Mouse (Mus musculus): ENCODE data around the gene Hoxb6.

Hoxb6 gene

DNA sequence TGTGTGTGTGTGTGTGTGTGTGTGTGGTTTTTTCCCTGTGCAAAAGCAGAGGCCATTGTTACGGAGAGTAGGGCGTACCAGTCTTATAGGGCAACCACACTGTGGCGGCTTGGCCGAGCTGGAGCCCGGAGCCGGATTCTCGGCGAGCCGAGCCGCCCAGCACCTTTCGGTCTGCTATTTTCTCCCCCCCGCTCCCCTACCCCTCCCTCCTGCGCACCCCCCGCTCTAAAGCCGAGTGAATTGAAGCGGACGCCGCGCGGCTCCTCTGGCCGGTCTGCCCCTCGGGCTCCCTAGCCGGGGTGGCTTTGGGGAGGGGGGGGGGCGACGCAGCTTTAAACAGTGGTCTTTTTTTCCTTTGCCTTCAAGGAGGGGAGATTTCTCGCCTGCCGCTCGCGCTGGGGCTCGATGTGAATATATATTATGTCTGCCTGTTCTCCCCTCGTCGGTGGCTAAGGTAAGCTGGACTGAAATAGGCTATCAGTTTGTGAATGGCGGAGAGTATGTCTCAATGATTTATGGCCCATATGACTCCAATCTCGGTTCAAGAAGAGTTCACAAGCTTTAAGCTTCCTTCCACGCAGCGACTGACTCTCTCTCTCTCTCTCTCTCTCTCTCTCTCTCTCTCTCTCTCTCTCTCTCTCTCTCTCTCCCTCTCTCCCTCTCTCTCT is 48.6 kb downstream of the Hoxb6 start:
- no peak for DNase-seq

GRCm38 (mm10) chr11:96341701-96342575 is 49.7 kb downstream of the Hoxb6 start:
- peak; percentile 34 for DNase-seq

- DNase-seq: no peak
Measured at GRCm38 (mm10) chr11:96342576-96342930, 50.3 kb downstream of the Hoxb6 start.

GRCm38 (mm10) chr11:96343206-96343745 is 51.0 kb downstream of the Hoxb6 start:
- no peak for DNase-seq

DNA sequence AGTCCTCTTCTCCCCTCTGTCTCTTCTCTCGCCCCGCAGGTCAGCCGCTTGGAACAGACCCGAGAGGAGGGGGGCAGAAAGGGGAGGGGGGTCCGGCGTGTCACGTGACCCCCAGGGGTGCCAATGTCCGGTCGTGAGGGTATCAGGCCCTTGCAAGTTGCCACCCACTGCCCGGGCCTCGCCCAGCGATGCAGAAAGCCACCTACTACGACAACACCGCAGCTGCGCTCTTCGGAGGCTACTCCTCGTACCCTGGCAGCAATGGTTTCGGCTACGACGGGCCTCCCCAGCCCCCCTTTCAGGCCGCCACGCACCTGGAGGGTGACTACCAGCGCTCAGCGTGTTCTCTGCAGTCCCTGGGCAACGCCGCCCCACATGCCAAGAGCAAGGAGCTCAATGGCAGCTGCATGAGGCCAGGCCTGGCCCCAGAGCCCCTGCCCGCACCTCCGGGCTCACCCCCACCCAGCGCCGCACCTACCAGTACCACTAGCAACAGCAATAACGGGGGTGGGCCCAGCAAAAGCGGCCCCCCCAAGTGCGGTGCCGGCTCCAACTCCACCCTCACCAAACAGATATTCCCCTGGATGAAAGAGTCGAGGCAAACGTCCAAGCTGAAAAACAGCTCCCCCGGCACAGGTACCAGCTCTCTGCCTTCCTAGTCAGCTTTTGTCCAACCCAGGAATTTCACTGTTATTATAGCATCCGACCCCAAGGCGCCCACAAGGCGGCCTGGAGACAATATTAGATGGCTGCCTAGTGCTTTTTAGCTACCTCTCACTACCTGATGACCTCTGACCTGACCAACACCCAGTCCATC is 52.0 kb downstream of the Hoxb6 start:
- DNase-seq: no peak

DNA sequence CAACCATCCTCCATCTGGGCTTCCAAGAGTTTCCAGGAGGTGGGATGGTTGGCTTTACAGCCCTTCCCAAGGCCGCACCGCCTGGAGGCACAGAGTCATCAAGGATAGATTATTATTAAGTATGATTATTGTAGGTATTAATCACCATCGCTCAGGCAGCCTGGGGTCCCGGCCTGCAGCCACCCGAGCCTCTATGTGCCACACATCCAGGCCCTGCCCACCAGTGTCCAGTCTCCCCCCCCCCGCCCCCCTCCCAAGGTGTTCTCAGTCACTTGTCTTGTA is 52.5 kb downstream of the Hoxb6 start:
- no peak for DNase-seq

GRCm38 (mm10) chr11:96345220-96345892 is 53.1 kb downstream of the Hoxb6 start:
- no peak for DNase-seq

DNA sequence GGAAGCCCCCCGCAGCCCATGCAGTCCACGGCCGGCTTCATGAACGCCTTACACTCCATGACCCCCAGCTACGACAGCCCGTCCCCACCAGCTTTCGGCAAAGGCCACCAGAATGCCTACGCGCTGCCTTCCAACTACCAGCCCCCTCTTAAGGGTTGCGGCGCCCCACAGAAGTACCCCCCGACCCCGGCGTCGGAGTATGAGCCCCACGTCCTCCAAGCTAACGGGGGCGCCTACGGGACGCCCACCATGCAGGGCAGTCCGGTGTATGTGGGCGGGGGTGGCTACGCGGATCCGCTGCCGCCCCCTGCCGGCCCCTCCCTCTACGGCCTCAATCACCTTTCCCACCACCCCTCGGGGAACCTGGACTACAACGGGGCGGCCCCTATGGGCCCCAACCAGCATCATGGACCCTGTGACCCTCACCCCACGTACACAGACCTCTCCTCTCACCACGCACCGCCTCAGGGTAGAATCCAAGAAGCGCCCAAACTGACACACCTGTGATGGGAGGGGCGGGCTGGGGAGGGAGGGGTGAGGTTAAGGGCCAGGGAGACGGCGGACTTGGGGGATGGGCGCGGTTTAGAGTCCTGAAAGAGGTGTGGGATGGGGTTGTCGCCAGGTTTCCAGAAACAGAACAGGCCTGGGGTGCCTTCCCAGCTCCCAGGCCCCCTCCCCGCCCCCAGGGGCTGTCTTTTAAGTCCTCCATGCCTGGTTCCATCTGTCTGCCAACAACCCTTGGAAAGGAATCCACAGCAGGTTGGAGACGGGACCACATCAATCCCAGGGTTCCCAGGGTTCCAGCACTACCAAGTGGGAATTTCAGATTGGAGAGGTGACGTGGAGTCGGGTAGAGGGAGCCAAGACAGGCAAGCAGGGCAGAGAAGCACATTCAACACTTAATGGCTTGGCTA is 53.9 kb downstream of the Hoxb6 start:
- DNase-seq: peak; percentile 36

DNA sequence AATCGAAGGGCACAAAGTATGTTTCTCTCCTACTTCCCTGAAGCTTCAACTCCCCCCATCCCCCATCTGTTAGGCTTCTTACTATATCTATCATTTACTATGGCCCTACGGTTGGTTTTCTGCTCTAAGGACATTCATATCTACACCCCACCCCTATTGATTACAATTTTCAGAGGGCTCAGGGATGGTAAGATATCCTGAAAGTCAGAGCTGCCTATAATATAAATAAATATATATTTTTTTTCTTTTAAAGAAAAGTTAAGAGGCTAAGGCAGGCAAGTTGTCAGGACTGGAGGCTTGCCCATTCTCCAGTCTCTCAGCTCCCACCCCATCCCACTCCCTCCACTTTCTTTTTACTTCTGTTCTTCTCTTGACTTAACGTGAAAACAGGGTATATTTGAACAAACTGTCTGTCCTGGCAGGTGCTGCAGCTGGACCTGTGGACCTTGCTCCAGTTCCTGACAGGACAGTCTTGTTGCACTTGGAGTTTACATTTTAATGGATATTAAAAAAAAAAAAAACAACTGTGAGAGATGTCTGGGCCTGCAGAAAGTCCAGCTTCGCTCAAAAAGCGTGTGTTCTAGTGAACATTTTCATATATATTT is 54.7 kb downstream of the Hoxb6 start:
- no peak for DNase-seq

DNA sequence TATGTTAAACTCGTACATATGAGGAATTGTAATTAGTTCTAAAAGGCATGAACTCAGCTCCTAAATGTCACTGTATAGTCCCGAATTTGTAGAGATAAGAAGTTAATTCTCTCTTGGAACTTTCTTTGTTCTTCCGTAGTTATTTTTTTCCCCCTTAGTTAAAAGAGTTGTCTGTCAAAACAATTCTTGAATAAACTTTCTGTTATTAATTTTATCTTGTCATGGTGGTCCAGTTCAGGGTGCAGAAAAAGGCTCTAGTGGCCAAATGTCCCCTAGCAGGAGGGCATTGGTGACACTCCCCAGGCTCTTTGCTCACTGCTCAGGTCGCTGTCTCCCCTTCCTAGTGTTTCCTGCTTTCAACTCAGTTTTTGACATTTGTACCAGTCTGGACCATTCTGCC is 55.4 kb downstream of the Hoxb6 start:
- DNase-seq: no peak

GRCm38 (mm10) chr11:96348141-96348928 is 56.1 kb downstream of the Hoxb6 start:
- no peak for DNase-seq

DNA sequence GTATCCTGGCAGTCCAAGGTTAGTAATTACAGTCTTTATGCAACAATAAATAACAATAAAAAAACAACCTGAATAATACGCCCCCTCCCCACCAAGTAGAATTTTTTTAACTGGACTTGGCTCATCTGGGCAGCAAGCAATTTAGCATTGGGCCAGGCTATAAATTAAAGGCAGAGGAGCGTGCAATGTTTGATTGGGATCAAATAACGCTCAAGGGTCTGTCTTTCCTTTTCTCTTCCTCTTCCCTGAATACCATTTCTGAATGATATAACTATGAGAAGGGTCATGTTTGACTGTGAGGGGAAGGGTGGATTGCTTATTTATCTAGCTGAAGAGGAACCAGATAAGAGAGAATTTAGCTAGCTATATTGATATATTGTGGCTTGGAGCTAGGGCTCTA is 56.7 kb downstream of the Hoxb6 start:
- no peak for DNase-seq

DNA sequence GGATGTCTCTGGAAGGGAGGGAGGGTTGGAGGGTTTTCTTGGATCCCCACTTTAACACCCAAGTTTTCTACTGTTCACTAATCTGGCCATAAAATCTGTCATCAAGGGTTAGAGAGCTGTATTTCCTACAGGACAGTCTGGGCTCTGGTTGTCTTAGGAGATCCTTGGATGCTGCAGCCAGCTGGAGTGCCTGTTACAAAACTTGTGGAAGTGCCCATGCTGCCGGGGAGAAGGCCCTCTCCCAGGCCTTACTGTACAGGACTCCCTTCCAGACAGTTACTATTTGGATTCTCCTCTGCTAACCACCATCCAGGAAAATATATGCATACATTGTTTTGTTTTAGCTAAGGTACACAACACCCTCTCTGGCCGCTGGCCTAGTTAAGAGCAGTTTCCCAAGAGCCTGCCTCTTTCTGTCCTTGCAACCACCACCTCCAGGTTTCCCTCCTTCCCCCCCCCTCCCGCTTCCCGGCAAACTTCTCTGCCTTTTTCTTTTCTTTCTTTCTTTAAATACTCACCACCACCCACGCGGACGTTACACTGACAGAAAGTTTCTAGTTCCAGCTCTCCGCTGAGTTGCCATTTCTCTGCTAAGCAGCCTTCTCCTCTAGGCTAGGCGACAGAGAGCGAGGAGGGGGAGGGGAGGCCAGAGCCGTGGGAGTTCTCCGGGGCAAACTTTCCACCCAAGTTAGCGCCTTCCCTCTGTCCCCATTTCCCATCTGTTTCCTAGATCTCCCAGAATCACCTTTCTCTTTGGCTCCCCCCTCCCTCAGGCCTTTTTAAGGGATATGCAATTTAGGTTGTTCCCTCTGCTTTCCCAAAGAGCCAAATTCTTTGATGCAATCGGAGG is 57.4 kb downstream of the Hoxb6 start:
- no peak for DNase-seq

GRCm38 (mm10) chr11:96350341-96350624 is 58.0 kb downstream of the Hoxb6 start, which contains the start of gene Hoxb2:
Gene Hoxb2 (plus strand): TSS chr11:96350525.
- no peak for DNase-seq

- no peak for DNase-seq
Measured at GRCm38 (mm10) chr11:96350791-96351190, 58.5 kb downstream of the Hoxb6 start.
